ENCODE assay signal across 14 mouse cellular contexts in the genomic region with DNA sequence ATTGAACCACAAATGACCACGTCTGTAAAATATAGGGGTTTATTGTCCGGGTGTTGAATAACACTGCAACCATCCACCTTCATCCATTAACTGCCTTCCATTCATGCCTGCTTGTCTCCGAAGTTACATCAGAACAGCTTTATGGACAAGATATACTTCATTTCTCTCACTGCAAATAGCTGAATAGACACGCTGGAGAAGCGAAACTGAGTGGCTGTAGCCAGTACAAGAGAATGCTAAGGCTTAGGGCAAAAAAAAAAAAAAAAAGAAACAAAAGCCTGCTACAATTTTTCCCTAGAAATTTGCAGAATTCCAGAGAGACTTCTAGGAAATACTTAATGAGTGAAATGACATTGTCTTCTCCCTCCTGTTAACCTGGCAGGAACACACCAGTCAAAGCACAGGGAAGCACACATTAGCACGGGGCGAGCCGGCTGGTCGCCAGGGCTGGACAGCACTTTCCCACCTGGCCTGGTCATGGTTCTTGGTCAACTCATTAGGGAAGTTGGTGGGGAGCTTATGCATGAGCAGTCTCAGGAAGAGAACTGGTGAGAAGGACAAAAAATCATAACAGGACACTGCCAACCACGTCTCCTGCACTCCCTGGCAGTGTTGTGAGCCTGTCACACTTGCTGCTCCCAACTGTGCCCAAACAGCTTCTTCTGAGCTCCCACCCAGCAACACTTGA.
DNase-seq lines count a peak whose midpoint lies in the region; ATAC-seq and TF ChIP-seq lines count a peak whose summit lies in the region.
"Had no signal": no experiment of that assay in that cellular context is flagged by ENCODE, and none has a peak within 500 bp of the region (broad histone marks: within the 10 kb centered on the region; RNA-seq: fewer than 3 reads in every experiment).

No protein-coding gene starts in this region.

- no peak for TF ChIP-seq POLR2A in myocyte (IDR thresholded peaks at IDR 0.05; ENCODE audit: insufficient read length, low read depth)

- no peaks in the 10 kb centered on the region for H3K9me3 ChIP-seq in heart, embryonic 12.5 days (replicated peaks)
- H3K9me3 ChIP-seq in midbrain, postnatal 0 days (ENCODE audit: low read length): no peaks in the 10 kb centered on the region
- no peaks in the 10 kb centered on the region for H3K9me3 ChIP-seq in midbrain, embryonic 10.5 days (replicated peaks)
- H3K9me3 ChIP-seq: lung, embryonic 15.5 days had no signal

- H3K4me3 ChIP-seq in heart, embryonic 12.5 days: no peak overlapping the region
- H3K4me3 ChIP-seq in midbrain, postnatal 0 days (ENCODE audit: low read depth, low read length): no peak overlapping the region
- no peak overlapping the region for H3K4me3 ChIP-seq in midbrain, embryonic 10.5 days
- H3K4me3 ChIP-seq in myocyte: no peak overlapping the region
- H3K4me3 ChIP-seq: lung, embryonic 15.5 days had no signal

- no peaks in the 10 kb centered on the region for H3K4me1 ChIP-seq in heart, embryonic 12.5 days (replicated peaks)
- H3K4me1 ChIP-seq in midbrain, postnatal 0 days (ENCODE audit: insufficient read depth, low read length): no peaks in the 10 kb centered on the region
- no peaks in the 10 kb centered on the region for H3K4me1 ChIP-seq in midbrain, embryonic 10.5 days
- H3K4me1 ChIP-seq: lung, embryonic 15.5 days had no signal

- no peak overlapping the region for H3K9ac ChIP-seq in heart, embryonic 12.5 days
- H3K9ac ChIP-seq in midbrain, postnatal 0 days (replicated peaks; ENCODE audit: low read length, poor library complexity, severe bottlenecking): no peak overlapping the region
- H3K9ac ChIP-seq: lung, embryonic 15.5 days had no signal

- WGBS in heart, embryonic 12.5 days: 71% methylated on average over 10 of the region's 10 CpGs
- 65% methylated on average over 10 of the region's 10 CpGs for WGBS in midbrain, postnatal 0 days
- WGBS in midbrain, embryonic 10.5 days: 76% methylated on average over 10 of the region's 10 CpGs

- H3K36me3 ChIP-seq in heart, embryonic 12.5 days: no peaks in the 10 kb centered on the region
- no peaks in the 10 kb centered on the region for H3K36me3 ChIP-seq in midbrain, postnatal 0 days (ENCODE audit: insufficient read depth, low read length)
- H3K36me3 ChIP-seq in midbrain, embryonic 10.5 days: no peaks in the 10 kb centered on the region
- H3K36me3 ChIP-seq in myocyte (ENCODE audit: control insufficient read depth, insufficient read depth): no peaks in the 10 kb centered on the region
- H3K36me3 ChIP-seq: lung, embryonic 15.5 days had no signal

- no peak for TF ChIP-seq CTCF in midbrain, postnatal 0 days (IDR thresholded peaks at IDR 0.05)

- H3K27ac ChIP-seq in heart, embryonic 12.5 days (ENCODE audit: poor library complexity, severe bottlenecking): no peak overlapping the region
- no peak overlapping the region for H3K27ac ChIP-seq in midbrain, postnatal 0 days (ENCODE audit: low read depth, low read length)
- H3K27ac ChIP-seq in midbrain, embryonic 10.5 days (replicated peaks): no peak overlapping the region
- H3K27ac ChIP-seq: lung, embryonic 15.5 days had no signal

- no peaks in the 10 kb centered on the region for H3K27me3 ChIP-seq in heart, embryonic 12.5 days (replicated peaks)
- H3K27me3 ChIP-seq in midbrain, postnatal 0 days (ENCODE audit: insufficient read depth, low read length): no peaks in the 10 kb centered on the region
- peaks cover 17% of the 10 kb centered on the region for H3K27me3 ChIP-seq in midbrain, embryonic 10.5 days (ENCODE audit: low read depth, poor library complexity, severe bottlenecking)
- H3K27me3 ChIP-seq in myocyte (ENCODE audit: control insufficient read depth, insufficient read depth, insufficient read length): no peaks in the 10 kb centered on the region
- H3K27me3 ChIP-seq: lung, embryonic 15.5 days had no signal

- no peak overlapping the region for H3ac ChIP-seq in myocyte (ENCODE audit: control insufficient read depth, insufficient read length)

- DNase-seq in heart, adult 11 months: peak; percentile 51
- DNase-seq in midbrain, postnatal 0 days (ENCODE audit: low spot score): peak; percentile 28
- no peak for DNase-seq in midbrain, embryonic 10.5 days (ENCODE audit: low spot score)
- DNase-seq in cerebellum, adult 9-10 months: peak; percentile 75
- DNase-seq in urinary bladder, adult 2 months (ENCODE audit: low spot score): no peak
- no peak for DNase-seq in ovary, postnatal 10 days (ENCODE audit: low spot score)
- DNase-seq: adrenal gland, postnatal 10 days; embryo, embryonic 11 days had no signal

- H3K4me2 ChIP-seq in heart, embryonic 12.5 days: no peak overlapping the region
- H3K4me2 ChIP-seq in midbrain, postnatal 0 days (ENCODE audit: low read depth, low read length, poor library complexity, severe bottlenecking): no peak overlapping the region
- H3K4me2 ChIP-seq in myocyte (ENCODE audit: low read depth): peak overlapping the region; percentile 9
- H3K4me2 ChIP-seq: liver, embryonic 11.5 days; lung, embryonic 15.5 days had no signal

- ATAC-seq in heart, embryonic 12.5 days (ENCODE audit: insufficient number of reproducible peaks, low FRiP score): no peak
- ATAC-seq in midbrain, postnatal 0 days (ENCODE audit: low FRiP score): no peak
- ATAC-seq: forebrain, embryonic 14.5 days; midbrain, embryonic 16.5 days had no signal

- H3K79me2 ChIP-seq in myocyte (ENCODE audit: control insufficient read depth, insufficient read depth): no peaks in the 10 kb centered on the region

TF ChIP-seq in myocyte, 11 proteins besides CTCF, POLR2A, EP300 and RAD21:
- no peak for TF ChIP-seq E2F4 (IDR thresholded peaks at IDR 0.05; ENCODE audit: insufficient read depth)
- no peak for TF ChIP-seq MYOD1 (IDR thresholded peaks at IDR 0.05; ENCODE audit: control insufficient read depth in 1 of 3, insufficient read length in 2 of 3, low read depth in 2 of 3)
- no peak for TF ChIP-seq SRF (IDR thresholded peaks at IDR 0.05; ENCODE audit: control insufficient read depth, insufficient read length, low read depth)
TF ChIP-seq in myocyte: peak in this region for 0.

Comparison
In these comparisons a context has a peak if more than half of its experiments do, and no peak if none do; other contexts are left out.
1. DNase-seq: peak in heart, adult 11 months (single experiment), midbrain, postnatal 0 days (single experiment) and cerebellum, adult 9-10 months (single experiment); none in midbrain, embryonic 10.5 days (single experiment), urinary bladder, adult 2 months (single experiment) and ovary, postnatal 10 days (single experiment).